Mouse (Mus musculus) erythroblast, embryonic 14.5 days (primary cell): ENCODE data around the gene Vwa3b. TPM values are rescaled to one million over a fixed set of nuclear protein-coding genes. Genes with fewer than 3 reads are reported as not detected.
"Not testable (repeated sequence)": the region's sequence is repeated elsewhere in the genome, so short reads cannot be mapped to it uniquely, and the experiment has no call there.

Source experiments
- H3K27me3 ChIP-seq: 2 replicates; pipeline ENCODE4 v1.6.1; 2012; ENCODE audit warnings: inconsistent platforms; ENCODE audit not compliant: control insufficient read depth
- H3K36me3 ChIP-seq: 2 replicates; pipeline ENCODE4 v1.6.1; 2012; ENCODE audit warnings: mild to moderate bottlenecking, inconsistent platforms; ENCODE audit not compliant: control insufficient read depth
- H3K4me1 ChIP-seq: 2 replicates; pipeline ENCODE4 v1.6.1; 2012; ENCODE audit warnings: inconsistent platforms; ENCODE audit not compliant: control insufficient read depth
- H3K4me3 ChIP-seq: replicated peaks from 2 replicates; pipeline ENCODE3; 2012; ENCODE audit warnings: moderate library complexity, mild to moderate bottlenecking, inconsistent platforms
- H3K9me3 ChIP-seq: 2 replicates; pipeline ENCODE4 v1.6.1; 2012; ENCODE audit warnings: low read length, inconsistent platforms, mixed read lengths; ENCODE audit not compliant: control insufficient read depth
- GATA1 ChIP-seq: IDR thresholded peaks from 2 replicates; pipeline ENCODE4 v1.6.1; 2012; ENCODE audit warnings: low read length, inconsistent platforms, mixed read lengths
- TAL1 ChIP-seq: IDR thresholded peaks from 3 replicates; pipeline ENCODE4 v1.6.1; 2012; ENCODE audit warnings: low read length, inconsistent platforms, mixed read lengths
- polyA plus RNA-seq: library from polyadenylated mRNA; stranded (reverse); fragments of >175 nt; gene quantifications from 2 replicates; pipeline ENCODE4 v1.2.3, GENCODE M21; 2012

Vwa3b gene
- polyA plus RNA-seq, 1 experiment = not detected

DNA sequence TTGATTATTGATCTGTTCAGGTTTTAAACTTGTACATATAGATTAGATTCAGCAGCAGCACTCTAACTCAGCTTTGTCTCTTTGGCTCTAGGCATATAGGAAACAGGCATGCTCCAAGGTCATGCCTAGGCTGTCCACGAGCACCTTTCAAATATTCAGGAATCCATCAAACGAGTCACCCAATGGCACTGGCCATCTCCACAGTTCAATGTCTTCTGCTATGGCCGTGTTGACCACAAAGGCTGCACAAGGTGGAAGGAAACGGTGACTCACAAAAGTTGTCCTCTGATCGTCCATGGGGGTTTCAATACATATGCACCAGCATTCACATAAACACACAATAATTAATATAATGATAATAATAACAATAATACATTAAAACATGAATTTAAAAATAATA, 21.4 kb upstream of the Vwa3b start:
- TF ChIP-seq TAL1 (no peak), GATA1 (no peak)
- H3K27me3 ChIP-seq = no peaks in the 10 kb centered on the region

DNA sequence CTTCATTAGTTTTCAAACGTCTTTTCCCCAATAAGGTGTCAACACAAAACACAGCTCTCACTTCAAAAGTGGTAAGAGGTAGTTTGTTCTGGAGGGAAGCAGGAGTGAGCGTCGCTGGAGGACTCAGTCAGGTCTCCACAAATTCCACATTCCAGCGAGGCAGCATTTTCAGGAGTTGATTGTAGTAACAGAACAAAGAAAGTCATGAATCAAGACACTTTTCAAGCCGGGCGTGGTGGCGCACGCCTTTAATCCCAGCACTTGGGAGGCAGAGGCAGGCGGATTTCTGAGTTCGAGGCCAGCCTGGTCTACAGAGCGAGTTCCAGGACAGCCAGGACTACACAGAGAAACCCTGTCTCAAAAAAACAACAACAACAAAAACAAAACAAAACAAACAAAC, 19.9 kb upstream of the Vwa3b start:
- H3K4me3 ChIP-seq, H3K36me3 ChIP-seq, H3K27me3 ChIP-seq, H3K4me1 ChIP-seq, H3K9me3 ChIP-seq: not testable (repeated sequence)

More for the DNA sequence above, 21.4 kb upstream of the Vwa3b start:
- no peaks in the 10 kb centered on the region for H3K36me3 ChIP-seq
- H3K4me3 ChIP-seq = no peak overlapping the region
- H3K9me3 ChIP-seq = no peaks in the 10 kb centered on the region
- no peaks in the 10 kb centered on the region for H3K4me1 ChIP-seq

DNA sequence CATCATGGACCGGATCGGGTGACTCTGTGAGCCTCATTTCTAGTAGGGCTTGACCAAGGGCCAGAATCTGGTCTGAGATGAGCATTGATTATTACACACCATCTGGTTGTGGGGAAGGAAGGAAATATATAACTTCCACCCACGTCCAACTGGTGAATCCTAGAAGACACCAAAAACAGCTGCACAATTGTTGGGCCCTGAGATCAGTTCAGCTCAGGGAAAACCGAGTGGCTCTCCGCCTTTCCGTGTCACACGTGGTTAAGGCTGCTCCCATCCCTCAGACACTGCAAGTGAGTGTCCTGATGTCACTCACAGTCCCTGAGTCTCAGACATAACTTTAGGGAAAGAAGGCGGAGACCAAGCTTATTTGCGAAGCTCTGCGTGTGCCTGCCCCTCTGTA, 16.5 kb upstream of the Vwa3b start:
- H3K27me3 ChIP-seq = no peaks in the 10 kb centered on the region; the same call in 1 of the 2 replicates
- H3K4me3 ChIP-seq = no peak overlapping the region
- no peaks in the 10 kb centered on the region for H3K9me3 ChIP-seq
- H3K4me1 ChIP-seq = no peaks in the 10 kb centered on the region
- TF ChIP-seq GATA1 (no peak), TAL1 (no peak)
- H3K36me3 ChIP-seq = no peaks in the 10 kb centered on the region

DNA sequence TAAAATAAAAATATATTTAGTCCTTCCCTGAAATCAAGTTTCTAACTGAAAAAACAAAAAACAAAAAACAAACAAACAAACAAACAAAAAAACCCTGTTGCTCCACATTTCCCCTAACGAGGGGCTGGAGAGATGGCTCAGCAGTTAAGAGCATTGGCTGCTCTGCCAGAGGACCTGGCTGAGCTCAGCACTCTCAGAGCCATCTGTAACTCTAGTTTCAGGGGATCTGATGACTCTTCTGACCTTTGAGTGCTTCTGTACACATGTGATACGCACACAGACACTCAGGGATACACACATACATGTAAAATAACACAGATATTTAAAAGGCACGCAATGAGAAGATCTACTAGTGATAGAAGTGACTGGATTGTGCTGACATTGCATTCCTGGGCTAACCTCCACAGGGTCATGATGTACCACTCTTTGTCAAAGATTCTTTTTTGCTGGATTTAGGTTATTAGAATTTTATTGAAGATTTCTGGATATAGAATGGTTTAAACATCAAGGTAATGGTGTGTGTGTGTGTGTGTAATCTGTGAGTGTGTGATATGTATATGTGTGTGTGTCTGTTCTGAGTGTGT, 14.7 kb upstream of the Vwa3b start:
- no peaks in the 10 kb centered on the region for H3K36me3 ChIP-seq
- H3K9me3 ChIP-seq = no peaks in the 10 kb centered on the region
- H3K4me1 ChIP-seq = no peaks in the 10 kb centered on the region
- no peak overlapping the region for H3K4me3 ChIP-seq
- TF ChIP-seq GATA1 = no peak
- TF ChIP-seq TAL1 = no peak
- H3K27me3 ChIP-seq = no peaks in the 10 kb centered on the region; the same call in 1 of the 2 replicates

- Histone ChIP-seq H3K4me1 (no peaks in the 10 kb centered on the region), H3K4me3 (no peak overlapping the region), H3K36me3 (no peaks in the 10 kb centered on the region), H3K9me3 (no peaks in the 10 kb centered on the region), H3K27me3 (no peaks in the 10 kb centered on the region; the same call in 1 of the 2 replicates)
- TF ChIP-seq TAL1 (no peak), GATA1 (no peak)
These were observed 13.4 kb upstream of the Vwa3b start for GRCm38 (mm10) chr1:37013006-37013405.

- Histone ChIP-seq H3K9me3 (no peaks in the 10 kb centered on the region), H3K4me3 (no peak overlapping the region), H3K36me3 (no peaks in the 10 kb centered on the region), H3K27me3 (no peaks in the 10 kb centered on the region; the same call in 1 of the 2 replicates), H3K4me1 (no peaks in the 10 kb centered on the region)
- TF ChIP-seq GATA1 (no peak), TAL1 (no peak)
These were observed 12.7 kb upstream of the Vwa3b start for GRCm38 (mm10) chr1:37013687-37014086.

DNA sequence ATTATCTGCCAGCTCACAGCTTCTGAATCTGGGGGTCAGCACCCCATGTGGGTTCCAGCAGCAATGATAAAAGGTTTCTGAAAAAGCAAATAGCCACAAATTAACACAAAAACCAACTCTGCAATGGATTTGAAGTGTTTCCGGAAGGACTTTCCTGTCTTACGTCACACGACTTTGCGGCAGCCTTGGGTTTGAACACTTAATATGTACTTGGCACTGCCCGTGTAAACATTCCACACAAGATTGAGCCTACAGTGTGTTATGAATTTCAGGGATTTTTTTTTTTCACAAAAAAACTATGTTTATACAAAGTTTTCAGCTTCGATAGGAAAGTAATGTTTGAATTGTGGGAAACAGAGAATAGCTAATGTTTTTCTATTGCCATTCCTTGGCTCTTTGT, 7.4 kb upstream of the Vwa3b start:
- no peaks in the 10 kb centered on the region for H3K36me3 ChIP-seq
- no peaks in the 10 kb centered on the region; the same call in 1 of the 2 replicates for H3K27me3 ChIP-seq
- TF ChIP-seq GATA1 (no peak), TAL1 (no peak)
- H3K9me3 ChIP-seq = no peaks in the 10 kb centered on the region
- H3K4me1 ChIP-seq = no peaks in the 10 kb centered on the region
- no peak overlapping the region for H3K4me3 ChIP-seq

DNA sequence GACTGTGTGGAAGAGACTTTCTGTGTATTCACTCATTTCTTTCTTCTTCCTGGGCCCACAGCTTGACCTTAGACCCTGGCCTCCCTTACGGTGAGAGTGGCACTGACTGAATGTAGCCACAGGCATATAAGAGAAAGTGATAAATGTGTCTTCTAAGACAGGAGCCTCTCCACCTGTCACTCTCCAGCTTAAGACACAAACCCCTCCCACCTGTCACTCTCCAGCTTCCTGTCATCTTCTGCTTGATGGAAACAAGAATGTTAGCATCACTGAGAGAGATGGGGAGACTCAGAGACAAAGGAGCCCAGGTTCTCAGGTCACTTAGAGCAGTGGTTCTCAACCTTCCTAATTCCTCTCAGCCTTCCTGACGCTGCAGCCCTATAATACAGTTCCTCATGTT, 3.7 kb upstream of the Vwa3b start:
- Histone ChIP-seq H3K4me1 (no peaks in the 10 kb centered on the region), H3K36me3 (no peaks in the 10 kb centered on the region), H3K9me3 (no peaks in the 10 kb centered on the region), H3K27me3 (peaks cover 5% of the 10 kb centered on the region), H3K4me3 (no peak overlapping the region)
- no peak for TF ChIP-seq TAL1
- no peak for TF ChIP-seq GATA1

DNA sequence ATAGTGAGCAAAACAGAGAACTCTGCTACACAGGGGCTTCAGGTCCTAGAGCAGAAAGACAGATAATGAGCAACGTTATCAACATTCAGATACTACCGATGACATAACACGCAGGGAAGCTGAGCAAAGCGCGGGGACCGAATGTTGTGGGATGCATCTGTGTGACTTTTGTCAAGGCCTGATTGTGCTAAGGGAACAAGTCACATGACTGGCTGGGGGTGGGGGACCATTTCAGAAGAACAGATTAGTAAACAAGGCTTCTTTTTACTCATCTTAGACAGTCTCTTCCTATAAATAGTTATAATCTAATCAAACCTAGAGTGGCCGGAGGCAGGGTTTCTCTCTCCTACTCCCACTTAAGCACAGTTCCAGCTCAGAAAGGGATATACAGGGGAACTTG, 1.7 kb upstream of the Vwa3b start:
- Histone ChIP-seq H3K9me3 (no peaks in the 10 kb centered on the region), H3K36me3 (no peaks in the 10 kb centered on the region), H3K4me1 (peaks cover 6% of the 10 kb centered on the region; the same call in 1 of the 2 replicates), H3K4me3 (no peak overlapping the region), H3K27me3 (peaks cover 26% of the 10 kb centered on the region)
- TF ChIP-seq TAL1 = no peak
- no peak for TF ChIP-seq GATA1

- H3K9me3 ChIP-seq = no peaks in the 10 kb centered on the region
- H3K4me3 ChIP-seq = no peak overlapping the region
- TF ChIP-seq TAL1 = no peak
- TF ChIP-seq GATA1 = no peak
- peaks cover 32% of the 10 kb centered on the region for H3K27me3 ChIP-seq
- H3K4me1 ChIP-seq = peaks cover 6% of the 10 kb centered on the region; the same call in 1 of the 2 replicates
- H3K36me3 ChIP-seq = no peaks in the 10 kb centered on the region
These were observed 1.0 kb upstream of the Vwa3b start for GRCm38 (mm10) chr1:37025376-37025775.
